Mouse (Mus musculus): ENCODE measurements around the gene Gjb4.

The Gjb4 gene

GRCm38 (mm10) chr4:127353951-127354438 is at the start of gene Gjb4:
TSS of gene Gjb4 (minus strand) at chr4:127354081.
- peak; percentile 18 for DNase-seq (ENCODE audit: low spot score)

GRCm38 (mm10) chr4:127402614-127403013 is 48.7 kb upstream of the Gjb4 start:
- DNase-seq (ENCODE audit: low spot score): no peak

DNA sequence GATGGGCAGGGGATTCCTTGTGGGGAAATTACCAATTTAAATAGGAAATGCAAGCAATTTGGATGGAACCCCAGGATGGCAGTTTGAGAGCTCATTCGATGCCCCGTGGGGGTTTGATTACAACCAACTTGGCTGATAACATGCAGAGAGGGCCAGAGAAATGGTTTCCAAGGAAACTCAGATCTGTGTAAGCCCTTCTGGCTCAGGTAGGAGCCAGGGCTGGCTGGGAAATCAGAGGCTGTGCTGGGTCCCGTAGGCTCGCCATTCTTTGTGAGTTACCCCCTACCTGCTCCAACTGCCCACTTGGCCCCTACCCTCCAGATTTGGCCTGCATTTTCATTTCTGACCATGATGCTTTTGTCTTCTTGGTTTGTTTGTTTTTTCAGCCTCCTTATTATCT is 48.3 kb upstream of the Gjb4 start:
- DNase-seq (ENCODE audit: low spot score): no peak

DNA sequence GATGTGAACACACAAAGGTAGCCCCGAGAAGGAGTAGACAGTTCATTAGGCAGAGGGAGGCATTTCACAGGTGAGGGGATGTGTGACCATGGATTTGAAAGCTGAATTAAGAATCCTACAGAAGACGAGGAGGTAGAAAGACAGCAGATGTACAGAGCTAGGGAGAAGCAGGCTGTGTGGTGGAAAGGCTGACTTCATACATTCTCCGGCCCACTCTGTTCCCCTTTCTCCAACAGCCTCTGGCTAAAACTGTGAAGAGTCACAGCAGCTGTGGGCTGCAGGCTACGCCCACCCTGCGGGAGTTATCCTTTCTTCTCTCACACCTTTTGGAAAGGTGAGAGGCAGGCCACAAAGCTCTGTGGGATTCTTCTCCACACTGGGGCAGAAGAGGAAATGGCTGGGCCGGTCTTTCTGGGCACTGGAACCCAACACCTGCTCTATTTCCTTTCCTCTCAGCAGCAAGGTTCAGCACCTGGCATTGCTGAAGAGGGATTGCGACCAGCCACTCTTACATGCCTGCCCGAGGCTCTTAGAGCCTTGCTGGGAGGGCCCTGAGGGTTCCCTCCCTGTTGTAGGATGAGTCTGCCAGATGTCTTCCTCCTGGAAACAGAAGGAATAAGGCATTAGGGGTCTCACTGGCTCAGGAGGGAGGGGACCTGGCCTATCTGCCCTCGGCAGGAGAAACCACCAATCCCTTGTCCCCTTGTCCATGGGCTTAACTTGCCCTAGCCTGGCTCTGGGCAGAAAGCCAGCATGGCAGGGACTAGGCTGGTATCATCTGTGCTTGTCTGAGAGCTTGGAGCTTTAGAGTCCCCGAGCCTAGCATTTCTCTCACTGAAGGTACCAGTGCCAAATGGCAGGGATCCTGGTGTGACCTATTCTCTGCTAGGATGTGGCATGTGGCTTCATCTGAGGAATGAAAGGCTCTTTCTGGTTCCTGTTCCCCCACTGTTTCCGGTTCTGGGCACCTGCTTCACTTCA is 46.6 kb upstream of the Gjb4 start:
- no peak for DNase-seq (ENCODE audit: low spot score)

DNA sequence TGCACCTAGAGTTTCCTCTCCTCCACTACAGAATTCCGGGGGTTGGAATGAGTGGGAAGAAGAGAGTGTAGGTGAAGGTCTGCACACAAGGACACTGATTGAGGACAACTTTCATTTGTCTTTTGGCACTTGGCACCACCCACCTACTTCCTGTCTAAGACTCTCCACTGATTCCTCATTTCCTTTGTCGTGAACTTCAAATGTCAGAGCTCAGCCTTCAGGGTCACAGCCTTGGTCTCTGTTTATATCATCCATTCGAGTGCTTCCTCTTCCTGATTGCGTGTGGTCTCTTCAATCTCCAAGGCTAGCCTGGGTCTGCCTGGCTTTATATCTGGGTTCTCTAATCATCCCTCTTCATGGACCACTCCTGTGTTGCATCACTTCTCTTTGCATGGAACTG is 41.7 kb upstream of the Gjb4 start:
- no peak for DNase-seq (ENCODE audit: low spot score)

DNA sequence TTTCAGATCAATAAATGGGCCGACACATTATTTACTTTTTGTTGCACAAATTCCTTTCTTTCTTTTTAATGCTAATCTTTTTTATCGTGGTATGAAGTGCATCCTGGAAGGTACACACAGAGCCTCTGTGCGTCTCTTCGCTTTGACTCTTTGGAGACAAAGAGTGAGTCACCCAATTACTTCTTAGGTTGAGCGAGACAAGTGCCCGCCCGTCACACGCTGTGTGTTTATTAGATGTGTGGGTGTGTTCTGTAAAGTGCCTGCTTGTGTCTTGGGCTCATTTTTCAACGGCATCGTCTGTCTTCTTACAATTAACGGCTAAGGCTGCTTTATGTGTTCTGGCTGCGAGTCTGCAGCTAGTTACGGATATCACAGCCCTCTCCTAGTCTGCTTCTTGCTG is 35.8 kb upstream of the Gjb4 start:
- no peak for DNase-seq (ENCODE audit: low spot score)

GRCm38 (mm10) chr4:127377344-127377743 is 23.5 kb upstream of the Gjb4 start:
- DNase-seq (ENCODE audit: low spot score): no peak

DNA sequence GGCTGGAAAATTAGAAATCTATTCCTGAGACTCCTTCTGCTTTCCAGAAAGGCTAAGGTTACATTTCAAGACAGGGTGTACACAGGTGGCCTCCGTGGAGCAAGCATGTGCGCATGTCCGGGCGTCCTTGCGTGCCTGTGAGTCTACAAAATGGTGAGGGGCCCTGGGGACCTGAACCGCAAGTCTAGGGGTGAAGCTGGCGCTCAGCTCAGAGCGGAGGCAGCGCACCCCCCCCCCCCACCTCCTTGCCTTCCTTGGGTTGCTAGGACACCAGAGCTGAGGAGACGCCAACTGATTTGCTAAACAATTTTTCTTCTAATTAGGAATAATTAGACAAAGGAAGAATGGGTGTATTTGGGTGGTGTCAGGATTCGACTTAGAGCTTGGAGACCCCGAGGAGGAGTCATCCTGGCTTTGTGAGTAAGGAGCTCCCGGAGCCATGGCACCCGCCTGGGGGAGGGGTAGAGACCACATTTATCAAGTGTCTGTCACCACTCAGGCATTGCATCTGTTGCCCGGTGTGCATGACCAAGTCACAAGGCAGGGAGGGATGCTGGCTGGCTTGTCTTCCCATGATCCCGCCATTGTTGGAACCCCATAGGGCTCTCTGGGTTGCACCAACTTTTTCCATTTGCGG is 21.8 kb upstream of the Gjb4 start:
- no peak for DNase-seq (ENCODE audit: low spot score)

GRCm38 (mm10) chr4:127374645-127375044 is 20.8 kb upstream of the Gjb4 start:
- no peak for DNase-seq (ENCODE audit: low spot score)

DNA sequence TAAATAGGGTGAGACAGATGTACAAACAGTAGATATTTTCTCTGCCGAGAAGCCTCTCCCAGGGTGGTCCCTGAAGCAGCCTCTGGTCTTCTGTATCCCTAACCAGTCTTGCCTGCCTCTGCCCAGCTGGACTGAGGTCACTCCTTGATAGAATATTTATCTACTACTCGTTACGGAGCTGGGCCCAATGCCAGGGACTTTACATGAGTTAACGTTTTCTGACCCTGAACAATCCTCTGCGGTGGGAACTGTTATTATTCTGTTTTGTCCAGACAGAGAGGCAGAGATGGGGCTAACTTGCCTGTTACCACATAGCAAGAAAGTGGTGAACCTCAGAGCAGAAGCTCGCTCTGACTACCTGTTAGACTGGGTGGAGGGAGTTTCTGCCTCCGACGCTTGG is 19.6 kb upstream of the Gjb4 start:
- no peak for DNase-seq (ENCODE audit: low spot score)

DNA sequence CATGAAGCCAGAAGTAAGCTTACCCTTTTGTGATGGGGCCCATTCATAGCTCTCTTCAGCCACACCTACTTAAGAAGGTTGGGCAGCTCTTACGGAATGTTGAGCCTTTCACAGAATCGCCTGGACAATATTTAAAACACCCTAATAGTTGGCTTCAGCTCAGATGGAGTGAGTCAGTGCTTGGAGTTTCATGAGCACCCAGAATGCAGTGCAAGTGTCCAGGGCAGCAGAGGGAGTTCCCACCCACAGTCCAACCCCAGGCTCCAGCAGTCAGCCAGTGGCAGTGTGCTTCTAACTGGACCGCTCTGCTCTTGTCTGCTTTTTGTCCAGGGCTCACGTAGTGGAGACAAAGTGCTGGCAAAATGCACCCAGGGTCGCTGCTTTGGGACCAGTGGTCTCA is 17.7 kb upstream of the Gjb4 start:
- peak; percentile 42 for DNase-seq (ENCODE audit: low spot score)

DNA sequence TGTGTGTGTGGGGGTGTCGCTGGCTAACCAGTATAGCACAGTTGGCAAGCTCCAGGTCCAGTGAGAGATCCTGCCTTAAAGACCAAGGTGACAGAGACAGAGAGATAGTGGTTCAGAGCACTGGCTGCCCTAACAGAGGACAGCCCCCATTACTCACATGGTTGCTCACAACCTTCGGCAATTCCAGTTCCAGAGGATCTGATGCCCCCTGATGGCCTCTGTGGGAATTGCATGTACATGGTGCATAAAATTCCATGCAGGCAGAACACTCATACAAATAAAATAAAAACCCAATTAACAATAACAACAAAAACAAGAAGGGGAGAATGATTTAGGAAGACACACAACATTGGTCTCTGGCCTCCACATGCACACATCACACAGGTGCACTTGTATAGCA is 16.6 kb upstream of the Gjb4 start:
- no peak for DNase-seq (ENCODE audit: low spot score)

GRCm38 (mm10) chr4:127368379-127368973 is 14.6 kb upstream of the Gjb4 start:
- DNase-seq (ENCODE audit: low spot score): peak; percentile 69

GRCm38 (mm10) chr4:127365834-127366233 is 12.0 kb upstream of the Gjb4 start:
- DNase-seq (ENCODE audit: low spot score): no peak

DNA sequence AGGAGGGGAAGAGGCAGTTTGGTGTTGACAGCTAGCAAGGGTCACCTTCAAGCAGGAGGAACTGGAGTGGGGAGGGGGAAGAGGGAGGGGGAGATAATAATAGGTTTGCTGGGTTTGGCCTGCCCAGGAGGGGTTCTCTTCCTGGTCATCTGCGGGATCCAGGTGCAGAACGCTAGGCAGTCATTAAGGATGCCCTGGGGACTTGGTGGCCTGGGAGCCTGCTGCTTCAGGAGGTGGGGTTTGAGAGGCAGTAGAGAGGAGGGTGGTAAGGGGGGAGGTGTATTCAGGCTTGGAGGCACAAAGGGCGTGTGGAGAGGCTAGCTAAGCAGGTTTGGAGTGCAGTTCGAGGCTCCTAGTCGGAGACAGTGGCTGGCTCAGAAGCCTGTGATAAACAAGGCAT is 11.6 kb upstream of the Gjb4 start:
- DNase-seq (ENCODE audit: low spot score): no peak

- DNase-seq (ENCODE audit: low spot score): no peak
Measured at GRCm38 (mm10) chr4:127364431-127364830, 10.6 kb upstream of the Gjb4 start.

GRCm38 (mm10) chr4:127363331-127363730 is 9.4 kb upstream of the Gjb4 start:
- peak; percentile 20 for DNase-seq (ENCODE audit: low spot score)

GRCm38 (mm10) chr4:127362520-127362919 is 8.6 kb upstream of the Gjb4 start:
- DNase-seq (ENCODE audit: low spot score): no peak

DNA sequence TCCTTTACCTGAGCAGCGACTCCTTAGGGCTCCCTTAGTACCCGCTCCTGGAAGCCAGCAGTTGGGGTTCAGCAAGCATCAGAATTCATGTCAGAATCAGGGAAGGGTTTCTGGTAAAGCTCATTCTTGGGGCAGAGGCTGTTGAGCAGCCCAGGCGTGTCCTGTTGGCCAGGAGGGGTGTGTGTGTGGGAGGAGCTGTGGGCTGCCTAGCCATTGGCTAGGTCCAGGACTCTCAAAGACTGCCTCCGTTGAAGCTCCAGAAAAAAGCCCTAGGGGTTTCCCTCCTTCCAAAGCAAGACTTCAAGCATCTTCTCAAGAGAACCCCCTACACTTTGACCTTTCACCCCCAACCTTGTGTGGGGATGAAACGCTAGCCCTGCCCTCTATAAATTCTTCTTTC is 4.1 kb upstream of the Gjb4 start, which contains the start of gene Gjb5:
Gjb5 (minus strand) TSS at position 164 of the 400 bp plus-strand sequence.
- DNase-seq (ENCODE audit: low spot score): peak; percentile 49

DNA sequence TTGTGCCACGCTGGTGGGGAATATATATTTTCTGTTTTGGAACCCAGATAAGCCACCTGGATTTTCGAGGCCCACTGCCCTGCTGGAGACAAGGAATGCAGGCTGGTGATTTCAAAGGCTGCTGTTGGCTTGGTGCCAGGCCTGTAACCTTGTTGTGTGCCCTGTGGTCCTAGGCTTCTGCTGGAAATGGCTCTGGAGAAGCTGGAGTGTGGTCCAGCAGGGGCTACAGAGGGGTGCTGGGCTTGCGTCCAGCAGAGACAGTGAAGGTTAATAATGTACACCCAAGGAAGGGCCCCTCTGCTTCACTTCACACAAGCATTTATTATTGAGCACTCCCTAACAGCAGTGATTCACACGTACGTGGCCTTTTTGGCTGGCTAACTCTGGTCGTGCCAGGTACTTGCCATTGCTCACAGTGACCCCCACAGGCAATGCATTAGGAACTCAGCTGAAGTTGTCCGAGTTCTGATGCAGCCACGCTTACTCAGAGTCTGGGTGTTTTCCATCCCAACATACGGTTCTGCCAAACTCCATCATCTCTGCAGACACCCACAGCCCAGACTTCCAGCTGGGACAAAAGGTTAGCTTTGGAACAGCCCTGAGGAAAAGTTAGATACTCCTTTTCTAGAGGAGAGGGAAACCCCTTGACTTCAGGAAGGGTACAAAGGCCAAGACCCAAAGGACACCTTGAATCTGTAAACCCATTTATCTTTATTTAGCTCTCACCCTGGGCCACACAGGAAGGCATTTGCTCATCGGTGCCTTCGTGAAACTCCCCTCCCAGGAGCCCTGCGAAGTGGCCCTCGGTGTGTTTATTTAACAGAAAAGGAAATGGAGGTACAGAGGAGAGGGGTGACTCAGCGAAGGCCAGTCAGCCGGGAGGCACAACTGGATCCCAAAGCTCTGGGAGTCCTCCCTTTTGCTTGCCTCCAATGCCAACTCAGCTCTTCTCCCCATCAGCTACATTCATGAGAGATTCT is 915 bp upstream of the Gjb4 start:
- DNase-seq (ENCODE audit: low spot score): peak; percentile 35

DNA sequence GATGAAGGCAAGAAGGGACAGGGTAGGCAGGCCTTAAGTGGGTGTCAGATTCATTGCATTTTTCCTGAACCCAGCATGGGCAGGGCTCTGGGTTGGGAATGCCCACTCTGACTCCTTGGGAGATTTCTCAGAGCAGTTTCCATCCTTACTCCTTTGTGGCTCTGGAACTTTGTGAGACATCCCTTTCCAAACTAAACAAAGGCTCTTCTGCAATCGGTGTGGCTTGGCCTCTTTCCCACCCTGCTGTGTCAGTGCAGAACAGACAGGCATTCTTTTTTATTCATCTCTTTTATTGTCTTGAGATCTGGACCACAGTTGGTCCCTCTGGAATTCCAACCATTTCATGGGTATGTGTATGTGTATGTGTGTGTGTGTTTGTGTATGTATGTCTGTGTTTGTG is 1.3 kb downstream of the Gjb4 start:
- no peak for DNase-seq (ENCODE audit: low spot score)

Measured in urinary bladder, postnatal 14 days (tissue).